ENCODE assay signal across 21 mouse cellular contexts in the genomic region with DNA sequence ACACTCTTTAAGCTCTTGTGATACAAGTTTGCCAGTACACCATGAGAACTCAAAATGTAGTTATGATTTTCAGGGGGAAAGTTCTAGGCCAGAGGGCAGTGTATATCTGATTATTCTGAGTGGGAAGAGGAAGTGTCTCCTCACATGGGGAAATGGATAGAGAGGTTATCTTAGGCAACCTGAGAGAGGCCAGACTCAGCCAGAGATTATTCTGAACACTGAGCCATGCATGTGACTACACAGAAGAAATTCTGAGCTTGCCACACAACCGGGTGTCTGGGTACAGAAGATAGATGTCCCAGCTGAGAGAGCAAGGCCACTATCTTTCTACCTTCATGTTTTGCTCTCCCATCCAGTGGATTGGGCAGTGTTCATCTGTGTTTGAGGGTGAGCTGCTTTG.
DNase-seq lines count a peak whose midpoint lies in the region; ATAC-seq and TF ChIP-seq lines count a peak whose summit lies in the region.
"Had no signal": no experiment of that assay in that cellular context is flagged by ENCODE, and none has a peak within 500 bp of the region (broad histone marks: within the 10 kb centered on the region; RNA-seq: fewer than 3 reads in every experiment).

No protein-coding gene starts in this region.

- H3K27ac ChIP-seq in liver, adult 2 months (replicated peaks; ENCODE audit: insufficient read depth, low read depth, low read length): no peak overlapping the region
- H3K27ac ChIP-seq in liver, embryonic 12.5 days: no peak overlapping the region
- no peak overlapping the region for H3K27ac ChIP-seq in liver, embryonic 16.5 days (ENCODE audit: low read length)
- H3K27ac ChIP-seq in cerebellum, adult 2 months (ENCODE audit: insufficient read depth, low read length): no peak overlapping the region
- no peak overlapping the region for H3K27ac ChIP-seq in neural tube, embryonic 15.5 days (replicated peaks)
- H3K27ac ChIP-seq: embryonic facial prominence, embryonic 12.5 days; heart, embryonic 13.5 days; hindbrain, postnatal 0 days had no signal

- H3K4me3 ChIP-seq in liver, adult 2 months (ENCODE audit: insufficient read depth, low read depth, low read length): no peak overlapping the region
- H3K4me3 ChIP-seq in liver, embryonic 12.5 days: no peak overlapping the region
- H3K4me3 ChIP-seq in liver, embryonic 16.5 days (ENCODE audit: low read depth, low read length): no peak overlapping the region
- H3K4me3 ChIP-seq in cerebellum, adult 2 months (replicated peaks; ENCODE audit: insufficient read depth, low read depth, low read length): no peak overlapping the region
- no peak overlapping the region for H3K4me3 ChIP-seq in lung, adult 2 months (replicated peaks; ENCODE audit: extremely low read depth, low read depth, low read length)
- H3K4me3 ChIP-seq in neural tube, embryonic 15.5 days (replicated peaks): no peak overlapping the region
- H3K4me3 ChIP-seq: embryonic facial prominence, embryonic 12.5 days; heart, embryonic 13.5 days; hindbrain, embryonic 13.5 days had no signal

- ATAC-seq in liver, embryonic 12.5 days: 0 out of 2 replicates have a peak, but pooled peaks have one; percentile 42
- ATAC-seq in liver, embryonic 16.5 days (ENCODE audit: low read depth): peak; percentile 19; the same call in 1 of the 2 replicates
- peak; percentile 91 for ATAC-seq in megakaryocyte-erythroid progenitor cell, adult 5-6 weeks (replicated peaks; ENCODE audit: low FRiP score, low TSS enrichment, poor library complexity, severe bottlenecking)
- no peak for ATAC-seq in neural tube, embryonic 15.5 days (ENCODE audit: low FRiP score)
- ATAC-seq: activated CD4-positive, CD25-positive, alpha-beta regulatory T cell, adult 4 months; forebrain, embryonic 16.5 days; hindbrain, postnatal 0 days; Patski had no signal

- peak; percentile 20 for DNase-seq in liver, adult 2 months (ENCODE audit: extremely low read depth, low read depth, low spot score)
- no peak for DNase-seq in liver
- no peak for DNase-seq in cerebellum, adult 2 months
- DNase-seq in lung, adult 2 months: no peak
- DNase-seq: adrenal gland, postnatal 14 days; cerebellum, adult 18-20 months; cerebellum, postnatal 10 days; gastrocnemius, postnatal 14 days; heart, postnatal 4 days had no signal

- H3K27me3 ChIP-seq in liver, adult 2 months (ENCODE audit: control insufficient read depth, insufficient read depth, low read length): no peaks in the 10 kb centered on the region
- H3K27me3 ChIP-seq in liver, embryonic 12.5 days (replicated peaks): no peaks in the 10 kb centered on the region
- H3K27me3 ChIP-seq in liver, embryonic 16.5 days (ENCODE audit: control insufficient read depth, insufficient read depth, low read depth, low read length): no peaks in the 10 kb centered on the region
- no peaks in the 10 kb centered on the region for H3K27me3 ChIP-seq in cerebellum, adult 2 months (ENCODE audit: control insufficient read depth, insufficient read depth, low read length)
- H3K27me3 ChIP-seq in neural tube, embryonic 15.5 days (replicated peaks): no peaks in the 10 kb centered on the region
- H3K27me3 ChIP-seq: CH12.LX; embryonic facial prominence, embryonic 12.5 days; heart, embryonic 13.5 days; hindbrain, embryonic 13.5 days; Patski had no signal

- WGBS in liver, adult 2 months: 77% methylated on average over 1 of the region's 1 CpGs
- WGBS in liver, embryonic 12.5 days (ENCODE audit: insufficient replicate concordance): 20% methylated on average over 1 of the region's 1 CpGs
- WGBS in liver, embryonic 16.5 days (ENCODE audit: insufficient replicate concordance): 24% methylated on average over 1 of the region's 1 CpGs
- WGBS in cerebellum, adult 2 months: 88% methylated on average over 1 of the region's 1 CpGs
- WGBS in lung, adult 2 months: 74% methylated on average over 1 of the region's 1 CpGs
- WGBS in neural tube, embryonic 15.5 days: 81% methylated on average over 1 of the region's 1 CpGs

- H3K4me2 ChIP-seq in liver, embryonic 12.5 days: no peak overlapping the region
- H3K4me2 ChIP-seq in liver, embryonic 16.5 days (ENCODE audit: low read depth, low read length): no peak overlapping the region
- H3K4me2 ChIP-seq in neural tube, embryonic 15.5 days: no peak overlapping the region
- H3K4me2 ChIP-seq: embryonic facial prominence, embryonic 12.5 days; heart, embryonic 13.5 days; hindbrain, embryonic 13.5 days had no signal

- H3K36me3 ChIP-seq in liver, adult 2 months (ENCODE audit: control insufficient read depth, insufficient read depth, low read length): no peaks in the 10 kb centered on the region
- no peaks in the 10 kb centered on the region for H3K36me3 ChIP-seq in liver, embryonic 12.5 days
- no peaks in the 10 kb centered on the region for H3K36me3 ChIP-seq in liver, embryonic 16.5 days (ENCODE audit: control insufficient read depth, insufficient read depth)
- no peaks in the 10 kb centered on the region for H3K36me3 ChIP-seq in neural tube, embryonic 15.5 days
- H3K36me3 ChIP-seq: embryonic facial prominence, embryonic 12.5 days; heart, embryonic 13.5 days; hindbrain, embryonic 13.5 days had no signal

- no peak for TF ChIP-seq CTCF in liver, adult 2 months (IDR thresholded peaks at IDR 0.05; ENCODE audit: low read depth, low read length)
- TF ChIP-seq CTCF in cerebellum, adult 2 months (IDR thresholded peaks at IDR 0.05; ENCODE audit: borderline replicate concordance, insufficient read depth, low read depth, low read length): no peak
- TF ChIP-seq CTCF in lung, adult 2 months (IDR thresholded peaks at IDR 0.05; ENCODE audit: insufficient read depth, low read length): no peak

- no peak for TF ChIP-seq POLR2A in liver, adult 2 months (IDR thresholded peaks at IDR 0.05; ENCODE audit: extremely low read depth, insufficient read depth, low read length)
- no peak for TF ChIP-seq POLR2A in cerebellum, adult 2 months (IDR thresholded peaks at IDR 0.05; ENCODE audit: borderline replicate concordance, insufficient read depth, low read length)
- TF ChIP-seq POLR2A in lung, adult 2 months (IDR thresholded peaks at IDR 0.05; ENCODE audit: borderline replicate concordance, extremely low read depth, low read depth, low read length): no peak

- no peak overlapping the region for H3K9ac ChIP-seq in liver, adult 2 months (ENCODE audit: low read depth, low read length)
- no peak overlapping the region for H3K9ac ChIP-seq in liver, embryonic 12.5 days
- H3K9ac ChIP-seq in liver, embryonic 16.5 days (ENCODE audit: low read depth, low read length): no peak overlapping the region
- no peak overlapping the region for H3K9ac ChIP-seq in neural tube, embryonic 15.5 days (replicated peaks)
- H3K9ac ChIP-seq: embryonic facial prominence, embryonic 12.5 days; heart, embryonic 13.5 days; hindbrain, embryonic 13.5 days had no signal

- peaks cover 6% of the 10 kb centered on the region; the same call in 1 of the 2 replicates for H3K79me2 ChIP-seq in liver, adult 2 months (ENCODE audit: control insufficient read depth, insufficient read depth, low read length)

- H3K9me3 ChIP-seq in liver, embryonic 12.5 days (replicated peaks): no peaks in the 10 kb centered on the region
- no peaks in the 10 kb centered on the region for H3K9me3 ChIP-seq in liver, embryonic 16.5 days (replicated peaks; ENCODE audit: control insufficient read depth, low read length)
- no peaks in the 10 kb centered on the region for H3K9me3 ChIP-seq in neural tube, embryonic 15.5 days (replicated peaks)
- H3K9me3 ChIP-seq: embryonic facial prominence, embryonic 12.5 days; heart, embryonic 13.5 days; hindbrain, embryonic 13.5 days had no signal

- H3K4me1 ChIP-seq in liver, adult 2 months (ENCODE audit: control insufficient read depth, insufficient read depth, low read length): peaks cover 23% of the 10 kb centered on the region
- peaks cover 18% of the 10 kb centered on the region for H3K4me1 ChIP-seq in liver, embryonic 12.5 days
- H3K4me1 ChIP-seq in liver, embryonic 16.5 days (ENCODE audit: control insufficient read depth, low read depth, low read length): peaks cover 3% of the 10 kb centered on the region; the same call in 1 of the 2 replicates
- peaks cover 50% of the 10 kb centered on the region for H3K4me1 ChIP-seq in cerebellum, adult 2 months (ENCODE audit: control insufficient read depth, insufficient read depth, low read length)
- peaks cover 31% of the 10 kb centered on the region for H3K4me1 ChIP-seq in lung, adult 2 months (ENCODE audit: control insufficient read depth, insufficient read depth, low read length)
- H3K4me1 ChIP-seq in neural tube, embryonic 15.5 days: peaks cover 54% of the 10 kb centered on the region
